Mouse (Mus musculus): ENCODE results near the gene Fam131a. TPM values are rescaled to one million over a fixed set of nuclear protein-coding genes. Genes with fewer than 3 reads are reported as not detected.
"Not testable (repeated sequence)": the region's sequence is repeated elsewhere in the genome, so short reads cannot be mapped to it uniquely, and the experiment has no call there.

The Fam131a gene
- polyA plus RNA-seq, 1 experiment: 7.1 TPM

GRCm38 (mm10) chr16:20657661-20658060 lies 35.4 kb upstream of the Fam131a start:
- H3K9ac ChIP-seq (ENCODE audit: low read depth, poor library complexity, severe bottlenecking): no peak overlapping the region
- no peaks in the 10 kb centered on the region for H3K27me3 ChIP-seq (ENCODE audit: control insufficient read depth, insufficient read depth, low read length, poor library complexity, severe bottlenecking)
- H3K27ac ChIP-seq (ENCODE audit: insufficient read depth, low read length): no peak overlapping the region
- no peak overlapping the region for H3K4me3 ChIP-seq (ENCODE audit: low read depth, low read length)
- TF ChIP-seq EP300 (IDR thresholded peaks at IDR 0.05; ENCODE audit: insufficient read depth, low read depth, low read length) (no peak), CTCF (IDR thresholded peaks at IDR 0.05; ENCODE audit: low read depth, low read length) (no peak), POLR2A (IDR thresholded peaks at IDR 0.05; ENCODE audit: insufficient read depth, low read length) (no peak)
- no peaks in the 10 kb centered on the region for H3K9me3 ChIP-seq (replicated peaks; ENCODE audit: control insufficient read depth, insufficient read depth, low read length, poor library complexity, severe bottlenecking)
- H3K4me1 ChIP-seq (ENCODE audit: control insufficient read depth, insufficient read depth, low read length): no peaks in the 10 kb centered on the region
- H3K36me3 ChIP-seq (ENCODE audit: control insufficient read depth, insufficient read depth, low read length, poor library complexity, severe bottlenecking): peaks cover 84% of the 10 kb centered on the region

DNA sequence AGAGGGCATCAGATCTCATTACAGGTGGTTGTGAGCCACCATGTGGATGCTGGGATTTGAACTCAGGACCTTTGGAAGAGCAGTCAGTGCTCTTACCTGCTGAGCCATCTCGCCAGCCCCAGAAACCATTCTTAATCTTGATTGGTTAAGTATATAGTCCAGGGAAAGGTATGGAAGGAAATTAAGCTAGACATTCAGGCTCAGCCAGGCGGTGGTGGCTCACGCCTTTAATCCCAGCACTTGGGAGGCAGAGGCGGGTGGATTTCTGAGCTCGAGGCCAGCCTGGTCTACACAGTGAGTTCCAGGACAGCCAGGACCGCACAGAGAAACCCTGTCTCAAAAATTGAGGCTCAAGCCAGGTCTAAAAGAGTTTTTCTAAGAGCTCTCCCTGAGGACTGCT lies 25.0 kb upstream of the Fam131a start, which contains the start of gene Eif4g1:
TSS of gene Eif4g1 (plus strand) at position 301 of the 400 bp plus-strand sequence.
- H3K4me3 ChIP-seq (ENCODE audit: low read depth, low read length); H3K36me3 ChIP-seq (ENCODE audit: control insufficient read depth, insufficient read depth, low read length, poor library complexity, severe bottlenecking); H3K9ac ChIP-seq (ENCODE audit: low read depth, poor library complexity, severe bottlenecking); H3K9me3 ChIP-seq (replicated peaks; ENCODE audit: control insufficient read depth, insufficient read depth, low read length, poor library complexity, severe bottlenecking); H3K27ac ChIP-seq (ENCODE audit: insufficient read depth, low read length); H3K27me3 ChIP-seq (ENCODE audit: control insufficient read depth, insufficient read depth, low read length, poor library complexity, severe bottlenecking); H3K4me1 ChIP-seq (ENCODE audit: control insufficient read depth, insufficient read depth, low read length): not testable (repeated sequence)

GRCm38 (mm10) chr16:20670291-20670690 lies 22.8 kb upstream of the Fam131a start:
- Histone ChIP-seq H3K4me3 (ENCODE audit: low read depth, low read length) (no peak overlapping the region), H3K27me3 (ENCODE audit: control insufficient read depth, insufficient read depth, low read length, poor library complexity, severe bottlenecking) (no peaks in the 10 kb centered on the region), H3K4me1 (ENCODE audit: control insufficient read depth, insufficient read depth, low read length) (no peaks in the 10 kb centered on the region), H3K27ac (ENCODE audit: insufficient read depth, low read length) (no peak overlapping the region), H3K9me3 (replicated peaks; ENCODE audit: control insufficient read depth, insufficient read depth, low read length, poor library complexity, severe bottlenecking) (no peaks in the 10 kb centered on the region), H3K9ac (ENCODE audit: low read depth, poor library complexity, severe bottlenecking) (no peak overlapping the region), H3K36me3 (ENCODE audit: control insufficient read depth, insufficient read depth, low read length, poor library complexity, severe bottlenecking) (peaks cover 4% of the 10 kb centered on the region)
- TF ChIP-seq POLR2A (IDR thresholded peaks at IDR 0.05; ENCODE audit: insufficient read depth, low read length): no peak
- TF ChIP-seq EP300 (IDR thresholded peaks at IDR 0.05; ENCODE audit: insufficient read depth, low read depth, low read length): no peak
- no peak for TF ChIP-seq CTCF (IDR thresholded peaks at IDR 0.05; ENCODE audit: low read depth, low read length)

DNA sequence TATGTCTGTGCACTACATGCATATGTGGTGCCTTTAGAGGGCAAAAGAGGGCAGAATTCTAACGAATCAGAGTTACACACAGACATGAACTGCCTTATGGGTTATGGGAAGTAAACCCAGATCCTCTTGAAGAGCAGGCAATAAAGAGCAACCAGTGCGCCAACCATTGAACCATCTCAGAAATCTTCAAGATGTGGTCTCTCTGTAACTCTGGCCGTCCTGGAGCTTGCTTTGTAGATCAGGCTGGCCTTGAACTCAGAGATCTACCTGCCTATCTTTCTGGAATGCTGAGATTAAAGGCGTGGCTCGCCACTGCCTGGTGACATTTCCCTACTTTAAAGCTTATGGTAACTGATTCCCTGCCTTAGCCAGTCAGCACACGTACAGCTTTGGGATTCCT lies 21.2 kb upstream of the Fam131a start:
- no peak for TF ChIP-seq EP300 (IDR thresholded peaks at IDR 0.05; ENCODE audit: insufficient read depth, low read depth, low read length)
- TF ChIP-seq POLR2A (IDR thresholded peaks at IDR 0.05; ENCODE audit: insufficient read depth, low read length): no peak
- no peak for TF ChIP-seq CTCF (IDR thresholded peaks at IDR 0.05; ENCODE audit: low read depth, low read length)

GRCm38 (mm10) chr16:20672500-20672902 lies 20.5 kb upstream of the Fam131a start:
- H3K27ac ChIP-seq (ENCODE audit: insufficient read depth, low read length): 0 out of 2 replicates have a peak overlapping the region, but pooled peaks have one; percentile 53
- no peaks in the 10 kb centered on the region for H3K4me1 ChIP-seq (ENCODE audit: control insufficient read depth, insufficient read depth, low read length)
- H3K4me3 ChIP-seq (ENCODE audit: low read depth, low read length): peak overlapping the region; percentile 89
- H3K9ac ChIP-seq (ENCODE audit: low read depth, poor library complexity, severe bottlenecking): peak overlapping the region; percentile 98
- H3K27me3 ChIP-seq (ENCODE audit: control insufficient read depth, insufficient read depth, low read length, poor library complexity, severe bottlenecking): no peaks in the 10 kb centered on the region
- H3K36me3 ChIP-seq (ENCODE audit: control insufficient read depth, insufficient read depth, low read length, poor library complexity, severe bottlenecking): peaks cover 24% of the 10 kb centered on the region
- TF ChIP-seq POLR2A (IDR thresholded peaks at IDR 0.05; ENCODE audit: insufficient read depth, low read length) (peak; percentile 45), CTCF (IDR thresholded peaks at IDR 0.05; ENCODE audit: low read depth, low read length) (no peak), EP300 (IDR thresholded peaks at IDR 0.05; ENCODE audit: insufficient read depth, low read depth, low read length) (no peak)
- H3K9me3 ChIP-seq (replicated peaks; ENCODE audit: control insufficient read depth, insufficient read depth, low read length, poor library complexity, severe bottlenecking): no peaks in the 10 kb centered on the region

More for the DNA sequence above, 21.2 kb upstream of the Fam131a start:
- H3K4me1 ChIP-seq (ENCODE audit: control insufficient read depth, insufficient read depth, low read length): no peaks in the 10 kb centered on the region
- H3K9me3 ChIP-seq (replicated peaks; ENCODE audit: control insufficient read depth, insufficient read depth, low read length, poor library complexity, severe bottlenecking): no peaks in the 10 kb centered on the region
- peaks cover 18% of the 10 kb centered on the region for H3K36me3 ChIP-seq (ENCODE audit: control insufficient read depth, insufficient read depth, low read length, poor library complexity, severe bottlenecking)
- H3K9ac ChIP-seq (ENCODE audit: low read depth, poor library complexity, severe bottlenecking): peak overlapping the region; percentile 98
- H3K27me3 ChIP-seq (ENCODE audit: control insufficient read depth, insufficient read depth, low read length, poor library complexity, severe bottlenecking): no peaks in the 10 kb centered on the region
- H3K27ac ChIP-seq (ENCODE audit: insufficient read depth, low read length): peak overlapping the region; percentile 53; the same call in 1 of the 2 replicates
- H3K4me3 ChIP-seq (ENCODE audit: low read depth, low read length): peak overlapping the region; percentile 41

DNA sequence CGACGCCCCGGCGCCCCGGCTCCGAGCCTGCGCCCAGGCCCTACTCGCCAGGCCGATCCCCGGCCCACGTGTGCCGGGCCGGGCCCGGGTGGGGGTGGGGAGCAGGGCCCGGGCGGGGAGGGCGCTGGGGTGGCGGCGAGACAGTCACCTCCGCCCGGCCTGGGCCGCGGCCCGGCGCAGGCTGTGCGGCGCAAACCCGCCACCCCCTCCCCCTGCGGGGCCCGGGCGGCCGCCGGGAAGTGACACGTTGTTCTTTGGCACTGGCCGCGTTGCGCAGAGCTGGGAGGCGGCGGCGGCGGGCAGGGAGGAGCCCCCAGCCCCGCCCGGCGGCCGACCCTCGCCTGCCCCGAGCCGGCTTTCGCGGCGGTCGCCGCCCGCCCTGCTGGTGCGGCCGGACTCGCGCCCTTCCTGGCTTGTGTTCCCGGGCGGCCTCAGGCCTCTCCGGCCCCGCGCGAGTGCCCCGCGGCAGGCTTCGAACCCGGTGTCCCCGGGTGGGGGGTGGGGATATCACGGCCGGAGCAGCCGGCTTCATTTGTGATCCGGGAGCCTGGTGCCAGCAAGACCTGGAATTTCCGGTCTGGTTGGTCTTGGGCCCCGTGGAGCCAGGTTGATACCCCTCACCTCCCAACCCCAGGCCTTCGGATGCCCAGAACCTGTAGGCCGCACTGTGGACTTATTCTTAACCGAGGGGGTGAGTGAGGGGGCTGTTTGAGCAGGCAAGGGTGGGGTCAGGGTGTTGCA lies 19.9 kb upstream of the Fam131a start:
- Histone ChIP-seq H3K4me1 (ENCODE audit: control insufficient read depth, insufficient read depth, low read length) (no peaks in the 10 kb centered on the region), H3K27me3 (ENCODE audit: control insufficient read depth, insufficient read depth, low read length, poor library complexity, severe bottlenecking) (no peaks in the 10 kb centered on the region), H3K9me3 (replicated peaks; ENCODE audit: control insufficient read depth, insufficient read depth, low read length, poor library complexity, severe bottlenecking) (no peaks in the 10 kb centered on the region), H3K9ac (ENCODE audit: low read depth, poor library complexity, severe bottlenecking) (peak overlapping the region; percentile 98), H3K4me3 (ENCODE audit: low read depth, low read length) (peak overlapping the region; percentile 89), H3K36me3 (ENCODE audit: control insufficient read depth, insufficient read depth, low read length, poor library complexity, severe bottlenecking) (peaks cover 31% of the 10 kb centered on the region), H3K27ac (ENCODE audit: insufficient read depth, low read length) (0 out of 2 replicates have a peak overlapping the region, but pooled peaks have one; percentile 53)
- TF ChIP-seq EP300 (IDR thresholded peaks at IDR 0.05; ENCODE audit: insufficient read depth, low read depth, low read length) (no peak), POLR2A (IDR thresholded peaks at IDR 0.05; ENCODE audit: insufficient read depth, low read length) (no peak), CTCF (IDR thresholded peaks at IDR 0.05; ENCODE audit: low read depth, low read length) (no peak)
